Mouse (Mus musculus): ENCODE data around the gene Ifi27l2a. TPM values are rescaled to one million over a fixed set of nuclear protein-coding genes. Genes with fewer than 3 reads are reported as not detected.
"Not testable (repeated sequence)": the region's sequence is repeated elsewhere in the genome, so short reads cannot be mapped to it uniquely, and the experiment has no call there.

Gene Ifi27l2a
- total RNA-seq (2021): 1,000 to 10,000 TPM in 1 of 2 experiments, 100 to 1,000 TPM in 1; 365 to 1,033 TPM
- long read RNA-seq, experiment 1, transcript Ifi27l2a-201 (4 exons, 463 nt): major isoform, 232 of 251 reads
- long read RNA-seq, experiment 1, partial matches to known transcripts: 12 of 251 reads
- long read RNA-seq, experiment 1, other reads (novel, unspliced or antisense): 7 of 251 reads
- long read RNA-seq, experiment 2, transcript Ifi27l2a-201 (4 exons, 463 nt): major isoform, 396 of 424 reads
- long read RNA-seq, experiment 2, partial matches to known transcripts: 12 of 424 reads
- long read RNA-seq, experiment 2, other reads (novel, unspliced or antisense): 16 of 424 reads

DNA sequence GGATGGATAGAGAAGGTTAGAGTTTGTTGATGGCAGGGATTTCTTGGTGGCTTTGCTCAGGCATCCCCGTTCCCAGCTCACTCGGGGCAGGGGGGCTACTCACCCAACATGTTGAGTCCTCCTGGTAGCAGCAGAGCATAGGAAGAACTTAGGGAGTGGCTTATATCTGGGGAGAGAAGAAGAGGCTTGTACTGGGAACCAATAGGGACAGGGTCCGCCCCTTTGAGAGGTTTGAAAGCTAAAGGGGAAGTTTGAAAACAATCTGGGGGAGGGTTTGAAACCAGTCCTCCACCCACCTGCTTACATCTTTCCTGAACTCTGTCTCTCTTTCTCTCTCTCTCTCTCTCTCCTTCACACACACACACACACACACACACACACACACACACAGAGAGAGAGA, at the start of gene Ifi27l2a:
TSS of gene Ifi27l2a (minus strand) at position 157 of the 400 bp plus-strand sequence.
- peak in 1 of 2 experiments; percentile 1 for DNase-seq (ENCODE audit: low spot score in 2 of 2)

DNA sequence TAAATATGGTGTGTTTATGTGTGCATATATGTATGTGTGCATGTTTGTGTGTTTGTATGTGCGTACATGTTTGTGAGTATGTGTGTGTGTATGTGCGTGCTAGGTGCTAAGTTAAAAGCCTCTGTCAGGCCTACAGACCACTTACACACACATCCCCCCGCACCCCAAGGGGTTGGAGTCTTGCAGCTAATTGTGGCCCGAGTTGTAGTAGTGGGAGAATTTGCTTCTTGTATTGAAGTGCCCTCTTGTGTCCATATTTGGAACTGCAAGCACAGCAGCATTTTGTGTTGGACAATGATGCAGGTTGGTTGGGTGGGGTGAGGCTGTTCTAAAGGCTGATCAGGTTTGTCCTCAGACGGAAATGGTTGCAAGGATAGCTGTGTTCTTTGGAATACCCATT, 49.3 kb upstream of the Ifi27l2a start:
- peak; percentile 62 to 67 for DNase-seq (ENCODE audit: low spot score in 2 of 2)

DNA sequence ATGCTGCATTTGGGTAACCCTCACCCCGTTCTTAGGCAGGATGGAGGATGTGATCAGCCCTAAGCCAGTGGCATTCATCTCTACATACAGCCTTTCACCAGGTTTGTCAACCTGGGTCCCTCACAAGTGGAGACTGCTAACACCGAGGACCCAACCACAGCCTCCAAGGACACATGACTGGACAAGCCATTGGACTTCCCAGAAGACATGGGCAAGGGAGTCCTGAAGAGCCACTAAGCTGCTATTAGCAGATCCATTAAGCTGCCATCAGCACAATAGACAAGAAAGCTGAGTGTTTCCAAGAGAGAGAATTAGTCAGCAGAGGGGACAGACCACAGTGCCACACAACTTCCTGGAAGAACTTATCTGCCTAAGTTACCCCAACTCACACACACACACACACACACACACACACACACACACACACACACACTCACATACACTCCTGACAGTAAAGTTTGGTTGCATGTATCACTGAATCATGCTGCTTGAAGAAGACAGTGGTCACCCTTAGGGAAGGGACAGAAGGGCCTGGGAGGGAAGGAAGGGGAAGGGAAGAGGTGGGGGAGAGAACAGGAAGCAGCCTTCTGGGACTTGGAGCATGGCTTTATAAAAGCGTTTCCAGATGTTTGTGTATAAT, 47.7 kb upstream of the Ifi27l2a start:
- no peak for DNase-seq (ENCODE audit: low spot score in 2 of 2)

DNA sequence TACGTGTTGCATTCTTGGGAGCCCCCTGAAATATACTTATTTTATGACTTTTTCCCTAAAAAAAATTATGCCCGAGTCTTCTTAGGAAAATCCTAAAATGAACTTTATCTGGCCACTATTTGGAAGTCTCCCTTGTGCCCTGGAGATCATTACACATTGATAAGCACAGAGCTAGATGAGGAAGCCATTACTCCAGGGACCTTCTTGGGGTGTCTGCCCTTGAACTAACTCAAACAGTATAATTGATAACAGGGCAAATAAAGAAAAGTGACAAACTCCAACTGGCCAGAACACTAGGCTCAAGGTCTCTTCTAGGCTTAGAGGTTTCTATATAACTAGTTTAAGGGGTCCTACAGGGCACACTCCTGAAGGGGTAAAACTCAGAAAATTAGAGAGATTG, 44.3 kb upstream of the Ifi27l2a start:
- no peak for DNase-seq (ENCODE audit: low spot score in 2 of 2)

DNA sequence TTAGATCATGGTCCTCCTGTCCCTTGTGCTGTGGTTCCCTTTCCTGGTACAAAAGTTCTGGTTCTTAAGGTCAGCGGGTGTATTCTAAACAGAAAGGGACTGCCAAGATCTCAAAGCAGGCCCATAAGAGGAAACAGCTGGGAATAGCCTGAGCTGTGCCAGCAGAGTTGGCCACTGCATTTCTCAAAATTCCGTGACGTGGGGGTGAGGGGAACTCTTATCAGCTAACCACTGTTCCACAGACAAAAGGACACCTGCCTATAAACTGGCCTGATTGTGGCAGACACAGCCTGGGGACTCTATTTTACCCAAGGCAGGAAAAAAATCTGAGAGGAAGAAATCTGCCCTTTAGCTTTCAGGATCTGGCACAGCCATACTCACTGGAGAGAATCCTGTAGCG, 43.8 kb upstream of the Ifi27l2a start:
- no peak for DNase-seq (ENCODE audit: low spot score in 2 of 2)

DNA sequence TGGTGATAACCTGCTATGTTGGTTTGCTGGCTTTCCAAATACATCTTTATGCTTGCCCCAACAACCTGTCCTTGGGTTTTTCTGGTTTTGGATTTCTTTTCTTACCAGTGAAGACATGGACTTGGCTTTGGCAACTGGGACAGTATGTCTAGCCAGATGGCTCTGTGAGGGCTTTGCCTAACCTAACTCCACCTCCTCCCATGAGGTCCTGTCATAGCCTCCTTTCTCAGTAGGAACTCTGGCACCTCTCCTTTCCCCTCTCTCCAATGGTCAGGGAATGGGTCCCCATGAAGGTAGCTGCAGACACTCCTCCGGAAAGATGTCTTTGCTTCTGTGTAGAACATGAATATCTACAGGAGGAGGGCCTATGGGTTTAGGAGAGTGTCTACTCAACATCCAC, 43.2 kb upstream of the Ifi27l2a start:
- no peak for DNase-seq (ENCODE audit: low spot score in 2 of 2)

DNA sequence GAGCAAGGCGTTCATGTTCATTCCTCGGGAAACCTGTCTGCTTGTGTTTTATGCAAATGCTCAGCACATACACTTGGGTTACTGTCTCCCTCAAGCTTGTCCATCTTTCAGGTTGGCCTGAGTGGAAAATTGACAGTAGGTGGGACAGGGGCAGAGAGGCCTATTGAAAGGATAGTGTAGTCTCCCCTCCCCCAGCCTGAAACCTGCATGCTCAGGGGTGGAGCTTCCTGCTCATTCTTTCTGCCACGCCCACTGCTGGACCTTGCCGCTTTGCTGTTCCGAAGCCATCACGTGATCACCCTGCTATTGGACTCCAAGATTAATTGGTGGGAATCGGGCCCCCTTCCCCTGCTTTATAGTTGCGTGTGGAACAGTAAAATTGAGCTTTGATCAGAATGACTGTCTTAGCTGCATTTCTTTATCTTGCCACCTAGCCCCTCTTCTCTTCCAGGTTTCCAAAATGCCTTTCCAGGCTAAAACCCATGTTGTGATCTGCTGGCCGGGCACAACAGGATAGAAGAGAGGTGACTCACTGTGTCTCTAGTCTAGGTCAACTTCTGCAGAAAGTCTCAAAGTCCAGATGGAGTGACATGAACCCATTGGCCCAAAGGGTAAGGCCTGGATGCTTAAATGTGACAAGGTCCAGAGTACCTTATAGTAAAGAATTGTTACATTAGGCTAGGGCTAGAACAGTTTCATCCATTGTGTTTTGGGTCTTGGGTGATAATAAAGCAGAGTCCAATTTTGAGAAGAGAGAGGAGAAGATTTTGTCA, 40.9 kb upstream of the Ifi27l2a start:
- peak in 1 of 2 experiments; percentile 1 for DNase-seq (ENCODE audit: low spot score in 2 of 2)

DNA sequence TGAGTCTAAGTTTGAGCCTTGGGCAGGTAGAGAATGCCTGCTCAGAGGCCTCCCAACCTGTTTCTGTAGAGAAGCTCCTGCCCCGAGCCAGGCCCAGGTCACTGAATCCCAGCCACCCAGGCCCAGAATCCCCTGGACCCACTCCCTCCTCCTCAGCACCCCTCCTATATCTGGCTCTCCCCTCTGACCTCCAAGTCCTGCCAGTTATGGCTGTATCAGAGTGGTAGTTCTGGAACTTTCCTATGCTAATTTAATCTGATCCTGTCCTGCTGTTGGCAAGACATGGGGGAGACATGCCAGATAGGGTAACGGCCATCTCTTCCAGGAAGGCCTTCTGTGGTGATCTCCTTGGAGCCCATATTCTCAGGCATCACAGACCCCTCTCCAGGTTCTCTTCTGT, 39.3 kb upstream of the Ifi27l2a start:
- DNase-seq (ENCODE audit: low spot score in 2 of 2): peak in 1 of 2 experiments; percentile 0

DNA sequence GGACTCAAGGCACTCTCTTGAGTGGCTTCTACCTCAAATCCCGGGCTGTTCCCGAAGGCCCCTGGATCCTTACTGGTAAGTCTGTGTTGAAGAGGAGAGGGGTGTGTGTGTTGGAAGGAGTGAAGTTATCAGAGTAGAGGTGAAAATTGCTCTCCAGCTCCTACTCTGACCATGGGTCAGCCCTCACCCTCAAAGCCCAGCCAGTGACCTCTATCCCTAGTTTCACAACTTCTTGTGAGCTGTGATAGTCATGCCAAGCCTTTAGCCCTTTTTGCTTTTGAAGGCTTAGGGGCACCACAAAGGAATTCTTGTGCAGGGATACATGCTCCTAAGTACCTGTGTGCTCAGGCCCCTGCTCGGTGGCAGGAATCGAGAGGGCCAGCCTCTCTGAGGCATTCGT, 38.2 kb upstream of the Ifi27l2a start:
- DNase-seq (ENCODE audit: low spot score in 2 of 2): no peak

DNA sequence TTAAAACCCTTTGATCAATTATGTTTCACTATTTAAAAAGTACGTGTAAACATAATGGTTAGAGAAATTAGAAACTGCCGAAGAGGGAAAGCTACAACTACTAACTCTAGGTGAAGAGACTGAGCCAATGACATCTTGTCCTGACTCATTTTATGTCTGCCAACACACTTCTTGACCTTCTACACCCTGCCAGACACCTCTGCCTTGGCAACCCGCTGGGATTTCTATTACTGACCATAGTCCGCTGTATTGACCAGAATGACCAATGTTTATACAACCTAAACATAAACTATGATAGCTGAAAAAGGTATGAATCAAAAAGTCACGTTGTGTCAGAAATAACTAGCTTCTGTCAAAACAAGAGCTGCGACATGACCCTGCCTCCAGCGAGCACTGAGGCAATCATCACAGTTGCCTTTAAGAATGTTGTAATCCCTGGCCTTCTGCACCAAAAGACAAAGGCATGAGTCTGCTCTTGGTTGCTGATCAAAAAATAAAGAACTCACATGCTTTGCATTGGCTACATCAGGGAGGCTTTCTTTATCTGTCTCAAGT, 34.1 kb upstream of the Ifi27l2a start:
- no peak for DNase-seq (ENCODE audit: low spot score in 2 of 2)

DNA sequence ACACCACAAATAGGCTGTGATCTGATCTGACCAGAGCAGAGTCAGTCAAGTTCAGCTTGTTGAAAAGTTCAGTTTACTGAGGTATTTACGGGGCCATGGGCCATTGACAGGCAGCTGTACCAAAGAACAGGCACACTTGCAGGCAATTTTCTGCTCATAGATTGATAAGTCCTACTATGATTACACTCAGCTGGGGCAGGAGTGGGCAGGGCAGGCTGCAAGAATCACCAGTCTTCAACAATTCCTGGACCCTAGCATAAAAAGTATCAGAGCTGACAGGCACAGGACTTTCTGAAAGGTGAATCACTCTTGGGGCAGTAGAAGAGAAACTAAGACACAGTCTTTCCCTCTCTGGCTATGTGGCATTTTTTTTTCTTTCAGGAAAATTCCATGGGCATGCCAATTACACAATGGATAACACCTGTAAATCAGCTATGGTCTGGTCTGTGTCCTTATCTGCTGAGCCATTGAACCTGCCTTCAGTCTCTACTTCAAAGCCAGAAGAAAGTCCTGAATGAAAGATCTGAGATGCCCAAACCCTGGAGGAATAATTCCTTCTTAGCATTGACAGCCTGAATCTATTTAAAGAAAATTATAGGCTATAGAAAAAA, 33.4 kb upstream of the Ifi27l2a start:
- DNase-seq (ENCODE audit: low spot score in 2 of 2): no peak

DNA sequence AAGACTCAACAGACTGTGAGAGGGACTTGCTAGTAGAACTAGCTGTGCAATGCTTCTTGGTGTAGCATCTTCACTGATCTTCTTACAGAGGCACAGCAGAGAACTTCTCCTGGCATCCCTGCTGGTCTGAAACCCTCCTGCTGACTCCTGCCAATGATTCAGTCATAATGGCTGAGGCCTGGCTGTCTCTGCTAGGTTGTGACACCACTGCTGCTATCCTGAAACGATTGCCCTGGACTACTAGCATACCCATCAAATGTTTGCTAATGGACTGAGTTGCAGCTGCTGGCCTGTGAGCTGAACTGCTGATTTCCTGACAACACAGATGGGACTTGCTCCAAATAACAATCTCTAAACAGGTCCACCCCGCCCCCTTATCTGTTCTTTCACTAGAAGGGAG, 31.0 kb upstream of the Ifi27l2a start:
- no peak for DNase-seq (ENCODE audit: low spot score in 2 of 2)

DNA sequence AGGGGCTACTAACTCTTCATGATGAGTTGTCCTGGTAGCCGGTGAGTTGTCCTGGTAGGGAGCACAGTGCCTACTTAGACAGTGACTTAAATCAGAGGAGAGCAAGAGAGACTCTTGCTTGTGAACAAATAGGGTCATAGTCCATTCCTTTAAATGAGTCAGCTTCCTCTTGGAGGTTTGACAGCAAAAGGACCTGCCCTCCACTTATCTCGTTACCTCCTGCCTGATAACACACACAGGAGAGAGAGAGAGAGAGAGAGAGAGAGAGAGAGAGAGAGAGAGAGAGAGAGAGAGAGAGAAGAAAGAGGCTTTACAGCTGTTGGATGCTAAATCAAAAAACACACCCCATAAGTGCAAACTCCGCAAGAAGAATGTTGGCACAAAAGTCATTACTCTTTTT, 13.7 kb upstream of the Ifi27l2a start, which contains the start of gene Ifi27l2b:
TSS of gene Ifi27l2b (minus strand) at position 84 of the 400 bp plus-strand sequence.
- no peak for DNase-seq (ENCODE audit: low spot score in 2 of 2)

DNA sequence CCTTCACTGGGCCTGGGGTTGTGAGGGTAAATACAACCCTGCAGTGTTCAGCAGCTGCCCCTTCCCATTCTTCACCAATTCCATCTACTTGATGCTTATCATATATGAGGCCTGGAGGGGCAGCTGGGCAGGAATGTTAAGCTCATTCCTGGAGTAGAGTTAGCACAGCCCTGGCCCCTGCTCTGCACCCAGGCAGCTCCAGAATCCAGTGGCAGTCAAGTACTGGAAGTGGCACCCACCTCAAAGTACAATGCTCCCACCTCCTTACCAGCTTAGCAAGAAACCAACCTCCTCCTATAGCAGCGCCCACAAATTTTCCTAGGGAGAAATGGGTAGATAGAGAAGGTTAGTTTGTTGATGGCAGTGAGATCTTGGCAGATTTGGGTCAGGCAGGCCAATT, 13.2 kb upstream of the Ifi27l2a start:
- not testable (repeated sequence) for DNase-seq (ENCODE audit: low spot score in 2 of 2)

DNA sequence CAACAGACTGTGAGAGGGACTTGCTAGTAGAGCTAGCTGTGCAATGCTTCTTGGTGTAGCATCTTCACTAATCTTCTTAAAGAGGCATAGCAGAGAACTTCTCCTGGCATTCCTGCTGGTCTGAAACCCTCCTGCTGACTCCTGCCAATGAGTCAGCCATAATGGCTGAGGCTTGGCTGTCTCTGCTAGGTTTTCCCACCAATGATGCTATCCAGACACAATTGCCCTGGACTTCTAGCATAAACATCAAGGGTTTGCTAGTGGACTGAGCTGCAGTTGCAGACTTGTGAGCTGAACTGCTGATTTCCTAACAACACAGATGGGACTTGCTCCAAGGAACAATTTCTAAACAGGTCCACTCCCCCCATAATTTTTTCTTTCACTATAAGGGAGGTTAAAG, 9.9 kb upstream of the Ifi27l2a start:
- DNase-seq (ENCODE audit: low spot score in 2 of 2): no peak

DNA sequence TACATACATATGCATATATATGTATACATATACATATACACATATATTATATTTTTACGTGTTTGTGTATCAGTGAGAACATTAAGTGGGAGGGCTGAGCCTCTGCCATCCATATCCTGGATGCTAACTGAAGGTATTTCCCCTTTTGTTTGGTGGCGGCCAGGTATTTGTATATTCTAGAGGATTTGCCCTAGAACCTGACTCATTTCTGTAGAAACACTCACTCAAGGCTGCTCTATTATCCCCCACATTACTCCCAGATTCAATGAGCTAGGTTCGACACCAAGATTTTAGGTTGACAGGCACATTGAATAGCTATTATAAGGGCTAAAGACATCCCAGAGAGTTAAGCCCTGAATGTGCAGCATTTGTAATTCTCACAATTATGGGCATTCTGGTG, 1.6 kb upstream of the Ifi27l2a start:
- no peak for DNase-seq (ENCODE audit: low spot score in 2 of 2)

DNA sequence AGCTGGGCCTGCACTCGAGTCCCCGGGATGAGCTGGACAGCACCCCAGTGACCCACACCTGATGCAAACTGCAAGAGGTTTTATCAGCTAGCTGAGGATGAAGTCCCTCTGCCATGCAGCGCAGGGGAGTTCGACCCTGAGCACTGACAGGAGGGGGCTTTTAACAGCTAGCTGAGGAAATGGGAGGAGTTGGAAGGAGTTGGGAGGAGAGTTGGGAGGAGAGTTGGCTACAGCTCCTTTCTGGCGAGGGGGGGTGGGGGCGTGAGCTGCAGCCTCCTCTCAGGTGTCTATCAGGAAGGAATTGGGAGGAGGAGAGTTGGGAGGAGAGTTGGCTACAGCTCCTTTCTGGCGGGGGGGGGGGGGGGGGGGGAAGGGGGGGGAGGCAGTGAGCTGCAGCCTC, 781 bp upstream of the Ifi27l2a start:
- DNase-seq (ENCODE audit: low spot score in 2 of 2): peak in 1 of 2 experiments; percentile 1

DNA sequence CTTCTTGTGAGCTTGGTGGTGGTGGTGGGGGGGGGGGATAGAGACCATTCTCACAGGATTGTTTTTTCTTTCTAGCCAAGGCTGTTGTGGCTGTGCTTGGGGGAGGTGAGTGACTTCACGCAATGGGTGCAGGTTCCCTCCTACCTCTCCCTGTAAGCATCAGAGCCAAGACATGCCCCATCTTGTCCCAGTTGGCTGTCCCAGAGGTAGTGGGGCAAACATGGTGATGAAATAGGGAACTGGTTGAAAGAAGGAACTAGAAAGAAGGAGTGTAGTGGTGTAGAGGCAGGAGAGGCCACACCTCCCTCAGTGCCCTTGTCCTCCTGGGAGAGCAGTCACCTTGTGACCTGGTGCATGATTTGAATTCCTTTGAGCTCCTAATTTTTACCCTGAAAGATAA, 5.9 kb downstream of the Ifi27l2a start:
- DNase-seq (ENCODE audit: low spot score in 2 of 2): peak in 1 of 2 experiments; percentile 1

DNA sequence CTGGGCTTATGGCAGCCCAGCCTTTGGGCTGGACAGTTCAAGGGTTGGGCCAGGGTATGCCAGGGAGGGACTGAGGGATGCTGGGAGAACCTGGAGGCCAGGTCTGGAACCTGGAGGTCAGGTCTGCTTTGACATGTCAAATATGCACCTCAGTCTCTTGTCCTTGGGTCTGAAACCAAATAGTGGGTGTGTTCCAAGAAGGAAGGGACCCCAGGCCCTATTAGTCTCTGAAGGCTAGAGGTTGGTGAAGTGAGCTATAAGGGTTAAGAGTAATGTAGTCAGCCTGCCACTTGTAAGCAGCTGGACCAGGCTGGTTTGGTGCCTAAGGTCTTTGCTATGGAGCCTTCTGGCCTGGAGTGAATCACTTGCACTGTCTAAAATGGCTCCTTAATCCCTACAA, 8.6 kb downstream of the Ifi27l2a start:
- no peak for DNase-seq (ENCODE audit: low spot score in 2 of 2)

DNA sequence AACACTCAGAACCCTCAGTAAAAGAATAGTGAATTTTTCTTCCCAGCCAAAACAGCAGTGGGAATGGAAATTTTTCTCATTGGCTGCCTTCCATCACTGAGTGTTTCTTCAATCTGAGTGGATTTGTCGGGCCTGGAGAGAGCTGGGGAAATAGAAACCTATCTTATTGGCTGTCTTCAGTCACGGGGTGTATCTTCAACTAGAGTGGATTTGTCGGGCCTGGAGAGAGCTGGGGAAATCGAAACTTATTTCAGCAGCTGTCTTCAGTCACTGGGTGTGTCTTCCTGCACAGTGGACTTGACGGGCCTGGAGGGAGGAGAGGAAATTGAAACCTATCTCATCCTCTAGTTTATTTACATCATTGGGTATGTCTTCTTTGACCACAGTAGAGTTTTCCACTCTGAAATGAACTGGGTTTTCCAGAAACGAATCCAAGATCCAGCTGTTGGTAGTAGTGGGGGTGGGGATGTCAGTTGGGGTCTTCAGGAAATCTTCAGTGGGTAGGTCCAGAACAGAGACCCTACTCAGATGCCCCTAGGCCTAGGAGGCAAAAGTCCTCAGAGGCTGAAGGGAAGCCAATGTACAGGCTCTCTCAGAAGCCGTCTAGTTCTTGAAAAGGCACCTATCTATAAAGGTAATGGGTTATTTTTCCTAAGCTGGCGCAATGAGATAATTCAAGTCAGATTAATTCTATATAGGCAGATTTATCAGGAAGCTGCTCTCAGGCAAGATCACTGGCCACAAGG, 9.3 kb downstream of the Ifi27l2a start, which contains the start of gene Ifi27:
TSS of gene Ifi27 (plus strand) at position 226 of the 746 bp plus-strand sequence.
- DNase-seq (ENCODE audit: low spot score in 2 of 2): peak; percentile 66 to 69
